Mouse (Mus musculus): ENCODE results near the gene Smarca4.

Gene Smarca4

GRCm38 (mm10) chr9:21600186-21600585 is 15.8 kb upstream of the Smarca4 start:
- in situ Hi-C loops (cut with MboI; ENCODE audit: low sequenced_read_pairs), result no loop called here

GRCm38 (mm10) chr9:21601073-21601472 is 14.9 kb upstream of the Smarca4 start:
- in situ Hi-C loops (cut with MboI; ENCODE audit: low sequenced_read_pairs), result no loop called here

GRCm38 (mm10) chr9:21601722-21602399 is 14.1 kb upstream of the Smarca4 start:
- in situ Hi-C loops (cut with MboI; ENCODE audit: low sequenced_read_pairs), result no loop called here

- in situ Hi-C loops (cut with MboI; ENCODE audit: low sequenced_read_pairs), result no loop called here
These were observed 11.8 kb upstream of the Smarca4 start for GRCm38 (mm10) chr9:21604119-21604518.

GRCm38 (mm10) chr9:21605865-21606264 is 10.1 kb upstream of the Smarca4 start:
- in situ Hi-C loops (cut with MboI; ENCODE audit: low sequenced_read_pairs), result no loop called here

GRCm38 (mm10) chr9:21606648-21607047 is 9.3 kb upstream of the Smarca4 start:
- in situ Hi-C loops (cut with MboI; ENCODE audit: low sequenced_read_pairs), result no loop called here

GRCm38 (mm10) chr9:21609861-21610260 is 6.1 kb upstream of the Smarca4 start:
- in situ Hi-C loops (cut with MboI; ENCODE audit: low sequenced_read_pairs), result no loop called here

GRCm38 (mm10) chr9:21614864-21615616 is 929 bp upstream of the Smarca4 start:
- in situ Hi-C loops (cut with MboI; ENCODE audit: low sequenced_read_pairs), result no loop called here

GRCm38 (mm10) chr9:21616232-21616781 is 338 bp downstream of the Smarca4 start:
- in situ Hi-C loops (cut with MboI; ENCODE audit: low sequenced_read_pairs), result no loop called here

GRCm38 (mm10) chr9:21617066-21617465 is 1.1 kb downstream of the Smarca4 start:
- in situ Hi-C loops (cut with MboI; ENCODE audit: low sequenced_read_pairs), result no loop called here

GRCm38 (mm10) chr9:21620229-21620628 is 4.3 kb downstream of the Smarca4 start:
- in situ Hi-C loops (cut with MboI; ENCODE audit: low sequenced_read_pairs), result no loop called here

- in situ Hi-C loops (cut with MboI; ENCODE audit: low sequenced_read_pairs), result no loop called here
These were observed 6.7 kb downstream of the Smarca4 start for GRCm38 (mm10) chr9:21622676-21623075.

- in situ Hi-C loops (cut with MboI; ENCODE audit: low sequenced_read_pairs), result no loop called here
These were observed 9.7 kb downstream of the Smarca4 start for GRCm38 (mm10) chr9:21625342-21626339.

GRCm38 (mm10) chr9:21626571-21626970 is 10.6 kb downstream of the Smarca4 start:
- in situ Hi-C loops (cut with MboI; ENCODE audit: low sequenced_read_pairs), result no loop called here

GRCm38 (mm10) chr9:21627145-21627795 is 11.3 kb downstream of the Smarca4 start:
- in situ Hi-C loops (cut with MboI; ENCODE audit: low sequenced_read_pairs), result no loop called here

- in situ Hi-C loops (cut with MboI; ENCODE audit: low sequenced_read_pairs), result no loop called here
These were observed 14.7 kb downstream of the Smarca4 start for GRCm38 (mm10) chr9:21630673-21631072.

- in situ Hi-C loops (cut with MboI; ENCODE audit: low sequenced_read_pairs), result no loop called here
These were observed 17.1 kb downstream of the Smarca4 start for GRCm38 (mm10) chr9:21633106-21633505.

- in situ Hi-C loops (cut with MboI; ENCODE audit: low sequenced_read_pairs), result no loop called here
These were observed 19.7 kb downstream of the Smarca4 start for GRCm38 (mm10) chr9:21635639-21636038.

GRCm38 (mm10) chr9:21639031-21639430 is 23.1 kb downstream of the Smarca4 start:
- in situ Hi-C loops (cut with MboI; ENCODE audit: low sequenced_read_pairs), result no loop called here

GRCm38 (mm10) chr9:21646366-21646765 is 30.4 kb downstream of the Smarca4 start:
- in situ Hi-C loops (cut with MboI; ENCODE audit: low sequenced_read_pairs), result no loop called here
